Mouse (Mus musculus): ENCODE measurements around the gene Pter.
A peak's percentile ranks its signal among the peaks of the same experiment; 100 is the strongest.

Pter gene

GRCm38 (mm10) chr2:13009261-13009972 is 85.6 kb downstream of the Pter start:
- DNase-seq = peak; percentile 10

- DNase-seq = peak; percentile 15
These were observed 86.2 kb downstream of the Pter start for GRCm38 (mm10) chr2:13010030-13010459.

GRCm38 (mm10) chr2:13010460-13011341 is 86.9 kb downstream of the Pter start:
- peak; percentile 54 for DNase-seq

- peak; percentile 59 for DNase-seq
These were observed 87.6 kb downstream of the Pter start, which contains the start of gene C1ql3 for GRCm38 (mm10) chr2:13011472-13011871. Gene C1ql3 (minus strand): TSS chr2:13011806.

GRCm38 (mm10) chr2:13011973-13012372 is 88.1 kb downstream of the Pter start:
- DNase-seq = no peak

GRCm38 (mm10) chr2:13018382-13018781 is 94.5 kb downstream of the Pter start:
- no peak for DNase-seq

- DNase-seq = no peak
These were observed 95.0 kb downstream of the Pter start for GRCm38 (mm10) chr2:13018861-13019260.

- no peak for DNase-seq
These were observed 114.9 kb downstream of the Pter start for GRCm38 (mm10) chr2:13038772-13039171.

- no peak for DNase-seq
These were observed 115.9 kb downstream of the Pter start for GRCm38 (mm10) chr2:13039785-13040184.

GRCm38 (mm10) chr2:13044555-13044954 is 120.7 kb downstream of the Pter start:
- DNase-seq = no peak

- DNase-seq = no peak
These were observed 124.8 kb downstream of the Pter start for GRCm38 (mm10) chr2:13048649-13049048.

Measured in right cerebral cortex, postnatal 4 days (tissue).